Mouse (Mus musculus): ENCODE measurements around the gene Gm20388. TPM values are rescaled to one million over a fixed set of nuclear protein-coding genes. Genes with fewer than 3 reads are reported as not detected.

Gene Gm20388
- total RNA-seq, 2 experiments from 2014 or later = 4.4 to 7.8 TPM

- no peak for DNase-seq (ENCODE audit: low spot score in 2 of 2)
Observed at GRCm38 (mm10) chr8:120160366-120160765, 249.7 kb downstream of the Gm20388 start.

- DNase-seq (ENCODE audit: low spot score in 2 of 2) = no peak
Observed at GRCm38 (mm10) chr8:120161658-120162403, 251.2 kb downstream of the Gm20388 start.

GRCm38 (mm10) chr8:120162404-120162752 is 251.7 kb downstream of the Gm20388 start:
- DNase-seq (ENCODE audit: low spot score in 2 of 2) = no peak

GRCm38 (mm10) chr8:120163376-120163775 is 252.7 kb downstream of the Gm20388 start:
- no peak for DNase-seq (ENCODE audit: low spot score in 2 of 2)

- DNase-seq (ENCODE audit: low spot score in 2 of 2) = no peak
Observed at GRCm38 (mm10) chr8:120164026-120164425, 253.4 kb downstream of the Gm20388 start.

GRCm38 (mm10) chr8:120167136-120167535 is 256.5 kb downstream of the Gm20388 start:
- no peak for DNase-seq (ENCODE audit: low spot score in 2 of 2)

- DNase-seq (ENCODE audit: low spot score in 2 of 2) = peak; percentile 40 to 65
Observed at GRCm38 (mm10) chr8:120167821-120168220, 257.2 kb downstream of the Gm20388 start.

- no peak for DNase-seq (ENCODE audit: low spot score in 2 of 2)
Observed at GRCm38 (mm10) chr8:120169119-120169518, 258.5 kb downstream of the Gm20388 start.

GRCm38 (mm10) chr8:120173195-120173594 is 262.6 kb downstream of the Gm20388 start:
- DNase-seq (ENCODE audit: low spot score in 2 of 2) = no peak

GRCm38 (mm10) chr8:120174606-120175005 is 264.0 kb downstream of the Gm20388 start:
- DNase-seq (ENCODE audit: low spot score in 2 of 2) = no peak

GRCm38 (mm10) chr8:120176605-120177004 is 266.0 kb downstream of the Gm20388 start:
- DNase-seq (ENCODE audit: low spot score in 2 of 2) = no peak

- peak; percentile 24 to 58 for DNase-seq (ENCODE audit: low spot score in 2 of 2)
Observed at GRCm38 (mm10) chr8:120177318-120178123, 266.9 kb downstream of the Gm20388 start, which contains the start of gene Fam92b. Fam92b (minus strand) TSS chr8:120177466.

GRCm38 (mm10) chr8:120178124-120178514 is 267.5 kb downstream of the Gm20388 start:
- no peak for DNase-seq (ENCODE audit: low spot score in 2 of 2)

GRCm38 (mm10) chr8:120179027-120179431 is 268.4 kb downstream of the Gm20388 start:
- peak; percentile 89 to 93 for DNase-seq (ENCODE audit: low spot score in 2 of 2)

- DNase-seq (ENCODE audit: low spot score in 2 of 2) = no peak
Observed at GRCm38 (mm10) chr8:120180445-120180970, 269.9 kb downstream of the Gm20388 start.

- DNase-seq (ENCODE audit: low spot score in 2 of 2) = no peak
Observed at GRCm38 (mm10) chr8:120181274-120181673, 270.6 kb downstream of the Gm20388 start.

GRCm38 (mm10) chr8:120181861-120182414 is 271.3 kb downstream of the Gm20388 start:
- DNase-seq (ENCODE audit: low spot score in 2 of 2) = no peak

GRCm38 (mm10) chr8:120184366-120184765 is 273.7 kb downstream of the Gm20388 start:
- no peak for DNase-seq (ENCODE audit: low spot score in 2 of 2)

GRCm38 (mm10) chr8:120184850-120185792 is 274.5 kb downstream of the Gm20388 start:
- no peak for DNase-seq (ENCODE audit: low spot score in 2 of 2)

- DNase-seq (ENCODE audit: low spot score in 2 of 2) = no peak
Observed at GRCm38 (mm10) chr8:120186454-120186853, 275.8 kb downstream of the Gm20388 start.

GRCm38 (mm10) chr8:120188510-120188909 is 277.9 kb downstream of the Gm20388 start:
- DNase-seq (ENCODE audit: low spot score in 2 of 2) = no peak
